Mouse (Mus musculus): ENCODE measurements around the gene Gcn1l1. TPM values are rescaled to one million over a fixed set of nuclear protein-coding genes. Genes with fewer than 3 reads are reported as not detected.

The Gcn1l1 gene
- polyA plus RNA-seq, 1 experiment from 2014 or later: 40.3 TPM

DNA sequence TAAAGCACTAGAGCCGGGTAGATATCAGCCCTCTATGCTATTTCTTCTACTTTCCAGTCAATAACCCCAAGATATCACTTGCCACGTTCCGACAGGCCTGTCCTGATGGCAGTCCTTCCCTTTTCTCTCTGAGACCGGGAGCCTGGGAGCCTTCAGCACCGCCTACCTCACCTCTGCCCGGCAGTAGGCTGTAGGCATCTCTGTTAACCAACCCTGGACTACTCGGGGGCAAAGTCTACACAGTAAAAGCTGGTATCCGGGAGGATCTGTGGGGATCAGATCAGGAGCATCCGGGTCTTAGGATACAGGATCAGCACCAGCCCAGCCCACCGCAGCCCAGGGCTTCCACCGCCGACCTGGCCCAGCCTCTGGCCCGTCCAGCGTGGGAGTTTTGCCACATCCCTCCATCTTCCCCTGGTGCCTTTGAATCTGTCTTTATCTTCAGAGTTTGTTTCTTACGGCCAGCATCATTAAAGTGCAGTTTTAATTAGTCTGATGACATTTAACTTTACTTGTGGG lies 42.0 kb upstream of the Gcn1l1 start:
- no peak for DNase-seq (ENCODE audit: low spot score)
- Histone ChIP-seq H3K4me2 (ENCODE audit: low read depth, low read length) (no peak overlapping the region), H3K4me1 (ENCODE audit: control insufficient read depth, insufficient read depth, low read length) (peaks cover 35% of the 10 kb centered on the region), H3K9me3 (ENCODE audit: control insufficient read depth, low read length) (no peaks in the 10 kb centered on the region), H3K9ac (ENCODE audit: low read depth, low read length) (no peak overlapping the region), H3K36me3 (ENCODE audit: control insufficient read depth, insufficient read depth, low read length) (no peaks in the 10 kb centered on the region), H3K27me3 (replicated peaks; ENCODE audit: control insufficient read depth, insufficient read depth, low read length) (no peaks in the 10 kb centered on the region), H3K27ac (replicated peaks; ENCODE audit: low read depth, low read length) (no peak overlapping the region; the same call in 1 of the 2 replicates), H3K4me3 (ENCODE audit: low read depth, low read length) (no peak overlapping the region)
- ATAC-seq (ENCODE audit: low read depth): no peak
- WGBS: 60% methylated on average over 15 of the region's 15 CpGs

DNA sequence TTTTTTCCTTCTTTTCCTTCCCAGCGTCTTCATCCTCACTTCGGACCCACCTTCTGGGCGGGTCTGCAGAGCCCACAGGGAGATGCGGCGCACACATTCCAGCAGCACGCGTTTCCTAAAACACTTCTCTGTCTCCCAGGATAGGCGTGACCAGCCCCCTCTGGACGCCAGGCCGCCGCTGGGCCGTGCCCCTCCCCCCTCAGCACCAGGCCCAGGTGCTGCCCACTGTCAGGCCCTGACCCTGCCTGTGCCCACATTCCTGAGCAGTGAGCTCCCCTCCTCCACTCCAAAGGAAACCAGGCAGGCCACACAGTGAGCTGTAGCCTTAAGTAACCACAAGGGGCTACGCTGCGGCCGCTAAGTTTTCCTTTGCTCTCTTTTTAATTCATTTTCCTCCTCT lies 41.1 kb upstream of the Gcn1l1 start:
- peak; percentile 66 for DNase-seq (ENCODE audit: low spot score)
- Histone ChIP-seq H3K36me3 (ENCODE audit: control insufficient read depth, insufficient read depth, low read length) (no peaks in the 10 kb centered on the region), H3K27me3 (replicated peaks; ENCODE audit: control insufficient read depth, insufficient read depth, low read length) (no peaks in the 10 kb centered on the region), H3K27ac (replicated peaks; ENCODE audit: low read depth, low read length) (peak overlapping the region; percentile 80), H3K4me3 (ENCODE audit: low read depth, low read length) (no peak overlapping the region), H3K4me2 (ENCODE audit: low read depth, low read length) (peak overlapping the region; percentile 44), H3K9ac (ENCODE audit: low read depth, low read length) (peak overlapping the region; percentile 50; the same call in 1 of the 2 replicates), H3K4me1 (ENCODE audit: control insufficient read depth, insufficient read depth, low read length) (peaks cover 35% of the 10 kb centered on the region), H3K9me3 (ENCODE audit: control insufficient read depth, low read length) (no peaks in the 10 kb centered on the region)
- 5% methylated on average over 15 of the region's 15 CpGs for WGBS
- ATAC-seq (ENCODE audit: low read depth): peak; percentile 84

DNA sequence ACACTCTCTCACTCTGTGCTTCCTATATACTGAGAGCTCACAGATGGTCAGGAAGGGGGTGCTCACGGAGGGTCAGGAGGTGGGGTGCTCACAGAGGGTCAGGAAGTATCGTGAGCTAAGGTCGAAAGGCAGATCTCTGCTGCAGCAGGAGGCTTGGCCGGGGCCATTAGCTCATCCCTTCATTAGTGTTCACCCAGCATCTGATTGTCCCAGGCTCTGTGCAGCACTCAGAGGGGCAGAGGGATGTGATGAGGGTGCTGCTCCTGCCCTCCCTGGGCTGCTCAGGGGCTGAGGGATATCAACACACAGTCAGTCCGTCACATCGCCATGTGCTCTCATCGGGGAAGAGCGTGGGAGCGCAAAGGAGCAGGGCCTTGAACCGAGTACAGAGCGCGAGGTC lies 40.6 kb upstream of the Gcn1l1 start:
- H3K4me1 ChIP-seq (ENCODE audit: control insufficient read depth, insufficient read depth, low read length): peaks cover 39% of the 10 kb centered on the region
- peak overlapping the region; percentile 80 for H3K27ac ChIP-seq (replicated peaks; ENCODE audit: low read depth, low read length)
- H3K4me3 ChIP-seq (ENCODE audit: low read depth, low read length): no peak overlapping the region
- 0 out of 2 replicates have a peak, but pooled peaks have one; percentile 23 for ATAC-seq (ENCODE audit: low read depth)
- no peak for DNase-seq (ENCODE audit: low spot score)
- H3K27me3 ChIP-seq (replicated peaks; ENCODE audit: control insufficient read depth, insufficient read depth, low read length): no peaks in the 10 kb centered on the region
- H3K4me2 ChIP-seq (ENCODE audit: low read depth, low read length): peak overlapping the region; percentile 44
- no peaks in the 10 kb centered on the region for H3K9me3 ChIP-seq (ENCODE audit: control insufficient read depth, low read length)
- 0 out of 2 replicates have a peak overlapping the region, but pooled peaks have one; percentile 50 for H3K9ac ChIP-seq (ENCODE audit: low read depth, low read length)
- 43% methylated on average over 12 of the region's 12 CpGs for WGBS
- no peaks in the 10 kb centered on the region for H3K36me3 ChIP-seq (ENCODE audit: control insufficient read depth, insufficient read depth, low read length)

DNA sequence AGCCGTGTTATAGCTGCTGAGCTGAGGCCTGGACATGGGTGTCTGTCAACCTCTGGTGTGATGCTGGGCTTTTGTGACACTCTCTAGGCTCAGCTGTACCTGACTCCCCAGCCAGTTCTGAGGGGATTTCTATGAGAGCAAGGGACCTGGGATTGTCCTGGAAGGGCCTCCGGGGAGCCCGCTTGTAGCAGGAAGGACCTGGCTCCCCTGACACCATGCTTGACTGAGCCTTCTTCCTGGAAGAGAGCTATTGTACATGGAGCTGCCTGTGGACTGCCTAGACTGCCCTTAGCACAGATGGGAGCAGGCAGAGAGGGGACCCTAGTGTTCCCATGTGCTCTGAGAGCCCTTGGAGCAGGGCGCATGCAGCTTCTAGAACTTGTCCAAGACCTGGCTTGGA lies 39.6 kb upstream of the Gcn1l1 start:
- 74% methylated on average over 3 of the region's 4 CpGs for WGBS
- Histone ChIP-seq H3K27ac (replicated peaks; ENCODE audit: low read depth, low read length) (no peak overlapping the region; the same call in 1 of the 2 replicates), H3K9me3 (ENCODE audit: control insufficient read depth, low read length) (no peaks in the 10 kb centered on the region), H3K4me3 (ENCODE audit: low read depth, low read length) (no peak overlapping the region), H3K4me2 (ENCODE audit: low read depth, low read length) (no peak overlapping the region), H3K4me1 (ENCODE audit: control insufficient read depth, insufficient read depth, low read length) (peaks cover 49% of the 10 kb centered on the region), H3K27me3 (replicated peaks; ENCODE audit: control insufficient read depth, insufficient read depth, low read length) (no peaks in the 10 kb centered on the region), H3K9ac (ENCODE audit: low read depth, low read length) (no peak overlapping the region), H3K36me3 (ENCODE audit: control insufficient read depth, insufficient read depth, low read length) (no peaks in the 10 kb centered on the region)
- no peak for DNase-seq (ENCODE audit: low spot score)
- ATAC-seq (ENCODE audit: low read depth): no peak

DNA sequence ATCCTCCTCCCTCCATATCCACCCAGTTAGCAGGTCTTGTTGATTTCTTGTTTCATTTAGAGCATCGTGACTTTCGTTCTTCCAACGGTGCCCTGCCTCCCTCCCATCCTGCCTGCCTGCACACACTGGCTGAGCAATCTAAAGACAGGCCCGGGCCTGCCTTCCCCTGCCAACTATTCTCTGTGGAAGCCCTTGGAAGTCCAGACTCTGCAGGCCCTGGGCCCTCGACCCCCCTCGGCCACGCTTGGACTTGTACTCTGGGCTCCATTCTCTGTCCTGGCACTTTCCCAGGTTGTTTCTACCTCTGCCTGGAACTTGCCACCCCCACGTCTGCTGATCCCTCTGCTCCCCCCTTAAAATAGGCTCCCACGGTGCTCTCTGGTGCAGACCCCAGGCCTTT lies 39.1 kb upstream of the Gcn1l1 start:
- no peak overlapping the region for H3K9ac ChIP-seq (ENCODE audit: low read depth, low read length)
- H3K9me3 ChIP-seq (ENCODE audit: control insufficient read depth, low read length): no peaks in the 10 kb centered on the region
- H3K36me3 ChIP-seq (ENCODE audit: control insufficient read depth, insufficient read depth, low read length): no peaks in the 10 kb centered on the region
- WGBS: 72% methylated on average over 9 of the region's 9 CpGs
- ATAC-seq (ENCODE audit: low read depth) (no peak), DNase-seq (ENCODE audit: low spot score) (peak; percentile 50)
- H3K4me3 ChIP-seq (ENCODE audit: low read depth, low read length): no peak overlapping the region
- H3K4me2 ChIP-seq (ENCODE audit: low read depth, low read length): no peak overlapping the region
- peaks cover 54% of the 10 kb centered on the region for H3K4me1 ChIP-seq (ENCODE audit: control insufficient read depth, insufficient read depth, low read length)
- H3K27me3 ChIP-seq (replicated peaks; ENCODE audit: control insufficient read depth, insufficient read depth, low read length): no peaks in the 10 kb centered on the region
- H3K27ac ChIP-seq (replicated peaks; ENCODE audit: low read depth, low read length): no peak overlapping the region; the same call in 1 of the 2 replicates

DNA sequence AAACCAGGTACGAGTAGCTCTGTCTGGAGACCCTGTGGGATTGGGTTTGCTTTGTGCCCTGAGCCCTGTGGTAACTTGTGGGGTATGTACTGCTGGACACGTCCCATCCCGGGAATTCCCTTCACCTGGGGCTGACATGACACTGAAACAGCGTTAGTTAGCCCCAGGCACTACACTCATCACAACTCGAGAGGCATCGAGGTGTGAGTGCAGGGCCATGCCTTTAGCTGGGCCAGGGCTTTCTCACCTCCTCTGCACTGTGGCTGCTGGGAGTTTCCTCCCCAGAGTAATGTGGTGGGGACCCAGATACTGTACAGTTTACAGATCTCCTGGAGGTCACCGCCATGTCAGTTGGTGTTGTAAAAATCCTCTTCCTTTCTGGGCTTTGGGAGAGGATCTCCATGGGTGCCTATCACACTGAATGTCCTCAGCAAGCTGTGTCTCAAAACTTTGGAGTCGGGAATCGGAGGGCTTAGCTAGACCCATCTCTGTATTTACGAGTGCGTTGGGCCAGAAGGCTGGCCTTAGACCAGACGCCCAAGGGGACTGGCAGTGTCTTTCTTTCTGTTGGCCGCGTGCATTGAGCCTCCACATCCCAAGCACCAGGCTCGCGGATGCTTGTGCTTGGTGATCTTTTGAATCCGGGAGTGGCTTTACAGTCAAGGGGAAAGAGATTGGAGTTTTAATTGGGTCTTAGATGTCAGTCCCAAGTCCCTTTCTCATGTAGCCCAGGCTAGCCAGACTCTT lies 38.4 kb upstream of the Gcn1l1 start:
- Histone ChIP-seq H3K27ac (replicated peaks; ENCODE audit: low read depth, low read length) (no peak overlapping the region; the same call in 1 of the 2 replicates), H3K9me3 (ENCODE audit: control insufficient read depth, low read length) (no peaks in the 10 kb centered on the region), H3K27me3 (replicated peaks; ENCODE audit: control insufficient read depth, insufficient read depth, low read length) (no peaks in the 10 kb centered on the region), H3K4me2 (ENCODE audit: low read depth, low read length) (no peak overlapping the region), H3K36me3 (ENCODE audit: control insufficient read depth, insufficient read depth, low read length) (no peaks in the 10 kb centered on the region), H3K4me1 (ENCODE audit: control insufficient read depth, insufficient read depth, low read length) (peaks cover 61% of the 10 kb centered on the region), H3K4me3 (ENCODE audit: low read depth, low read length) (no peak overlapping the region), H3K9ac (ENCODE audit: low read depth, low read length) (no peak overlapping the region)
- WGBS: 85% methylated on average over 17 of the region's 17 CpGs
- DNase-seq (ENCODE audit: low spot score) (no peak), ATAC-seq (ENCODE audit: low read depth) (no peak)

DNA sequence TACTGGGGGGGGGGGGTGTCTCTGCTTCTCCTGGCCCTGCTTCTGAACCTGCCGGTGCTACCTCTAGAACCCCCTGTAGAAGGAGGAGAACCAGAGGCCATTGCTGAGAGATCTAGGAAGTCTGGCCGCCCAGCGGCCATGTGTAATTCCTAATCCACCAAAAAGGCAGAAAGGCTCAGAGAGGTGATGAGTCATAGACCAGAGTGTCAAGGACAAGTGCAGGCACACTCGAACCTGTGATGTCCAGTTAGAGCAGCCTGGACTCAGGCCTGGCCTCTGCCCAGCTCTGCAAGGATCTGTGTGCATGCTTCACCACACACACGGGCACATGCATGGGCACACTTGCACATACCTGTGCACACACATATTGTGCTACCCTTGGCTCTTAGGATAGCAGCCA lies 36.9 kb upstream of the Gcn1l1 start:
- H3K27me3 ChIP-seq (replicated peaks; ENCODE audit: control insufficient read depth, insufficient read depth, low read length): no peaks in the 10 kb centered on the region
- 81% methylated on average over 5 of the region's 5 CpGs for WGBS
- ATAC-seq (ENCODE audit: low read depth) (no peak), DNase-seq (ENCODE audit: low spot score) (no peak)
- H3K27ac ChIP-seq (replicated peaks; ENCODE audit: low read depth, low read length): no peak overlapping the region
- H3K4me1 ChIP-seq (ENCODE audit: control insufficient read depth, insufficient read depth, low read length): peaks cover 57% of the 10 kb centered on the region
- H3K4me3 ChIP-seq (ENCODE audit: low read depth, low read length): no peak overlapping the region
- H3K4me2 ChIP-seq (ENCODE audit: low read depth, low read length): no peak overlapping the region
- H3K9me3 ChIP-seq (ENCODE audit: control insufficient read depth, low read length): no peaks in the 10 kb centered on the region
- H3K9ac ChIP-seq (ENCODE audit: low read depth, low read length): no peak overlapping the region
- H3K36me3 ChIP-seq (ENCODE audit: control insufficient read depth, insufficient read depth, low read length): no peaks in the 10 kb centered on the region

DNA sequence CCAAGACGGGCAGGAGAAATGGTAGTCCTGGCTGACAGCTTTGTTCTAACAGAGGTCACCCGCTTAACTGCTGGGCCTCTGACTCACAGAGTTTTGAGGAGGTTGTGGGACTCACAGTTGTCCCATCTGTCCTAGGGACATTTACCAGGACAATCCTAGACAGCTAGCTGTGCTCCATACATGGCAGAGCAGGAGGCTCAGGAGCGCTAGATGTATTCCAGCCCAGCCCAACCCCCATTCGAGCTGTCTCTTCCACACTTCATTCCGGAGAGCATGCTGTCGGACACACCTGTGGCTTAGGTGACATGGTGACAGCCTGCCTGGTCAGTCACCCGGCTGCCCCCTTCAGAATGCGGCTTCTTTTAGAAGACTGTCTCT lies 35.7 kb upstream of the Gcn1l1 start:
- WGBS: 49% methylated on average over 8 of the region's 8 CpGs
- no peaks in the 10 kb centered on the region for H3K36me3 ChIP-seq (ENCODE audit: control insufficient read depth, insufficient read depth, low read length)
- no peaks in the 10 kb centered on the region for H3K9me3 ChIP-seq (ENCODE audit: control insufficient read depth, low read length)
- ATAC-seq (ENCODE audit: low read depth): no peak
- H3K4me3 ChIP-seq (ENCODE audit: low read depth, low read length): no peak overlapping the region
- peak overlapping the region; percentile 83 for H3K27ac ChIP-seq (replicated peaks; ENCODE audit: low read depth, low read length)
- no peak overlapping the region for H3K9ac ChIP-seq (ENCODE audit: low read depth, low read length)
- H3K4me1 ChIP-seq (ENCODE audit: control insufficient read depth, insufficient read depth, low read length): peaks cover 58% of the 10 kb centered on the region
- DNase-seq (ENCODE audit: low spot score): no peak
- no peak overlapping the region for H3K4me2 ChIP-seq (ENCODE audit: low read depth, low read length)
- H3K27me3 ChIP-seq (replicated peaks; ENCODE audit: control insufficient read depth, insufficient read depth, low read length): no peaks in the 10 kb centered on the region
